Mouse (Mus musculus) embryonic facial prominence, embryonic 15.5 days (tissue): ENCODE measurements around the gene Rsl1d1. TPM values are rescaled to one million over a fixed set of nuclear protein-coding genes. Genes with fewer than 3 reads are reported as not detected.
"Not testable (repeated sequence)": the region's sequence is repeated elsewhere in the genome, so short reads cannot be mapped to it uniquely, and the experiment has no call there.

Source experiments
- ATAC-seq: fragments of 200-750 bp; cut with Nextera tagmentation; 2 replicates; pipeline ENCODE4 v1.8.0; 2017; ENCODE audit warnings: low read depth, moderate TSS enrichment; ENCODE audit not compliant: insufficient number of reproducible peaks, low FRiP score, low TSS enrichment
- H3K27ac ChIP-seq: fragments of 300-500 bp; sonication (generic); replicated peaks from 2 replicates; pipeline ENCODE4 v1.5.1; 2015; ENCODE audit warnings: mild to moderate bottlenecking, inconsistent platforms
- H3K27me3 ChIP-seq: fragments of 300-500 bp; sonication (generic); 2 replicates; pipeline ENCODE4 v1.6.1; 2015; ENCODE audit warnings: inconsistent platforms
- H3K36me3 ChIP-seq: fragments of 300-500 bp; sonication (generic); 2 replicates; pipeline ENCODE4 v1.6.1; 2015; ENCODE audit warnings: mild to moderate bottlenecking, inconsistent platforms
- H3K4me1 ChIP-seq: fragments of 300-500 bp; sonication (generic); 2 replicates; pipeline ENCODE4 v1.6.1; 2015; ENCODE audit warnings: inconsistent platforms
- H3K4me2 ChIP-seq: fragments of 300-500 bp; sonication (generic); replicated peaks from 2 replicates; pipeline ENCODE4 v1.6.1; 2015; ENCODE audit warnings: mild to moderate bottlenecking, inconsistent platforms
- H3K4me3 ChIP-seq: fragments of 300-500 bp; sonication (generic); replicated peaks from 2 replicates; pipeline ENCODE4 v1.5.1; 2015; ENCODE audit warnings: mild to moderate bottlenecking, inconsistent platforms
- H3K9ac ChIP-seq: fragments of 300-500 bp; sonication (generic); 2 replicates; pipeline ENCODE4 v1.6.1; 2015; ENCODE audit warnings: inconsistent platforms
- H3K9me3 ChIP-seq: fragments of 300-500 bp; sonication (generic); replicated peaks from 2 replicates; pipeline ENCODE4 v1.6.1; 2016; ENCODE audit warnings: inconsistent platforms
- WGBS: fragments of 180-500 bp; shearing (Covaris S2); methylation state at CpG from one replicate; pipeline ENCODE4 v1.1.7; 2015; 5-methylcytosine and 5-hydroxymethylcytosine counted together
- microRNA-seq: library from miRNA; unstranded; fragments of <30 nt; microRNA quantifications from one replicate; pipeline ENCODE4, GENCODE M21; 2016; ENCODE audit warnings: borderline number of aligned reads
- polyA plus RNA-seq: library from polyadenylated mRNA; unstranded; fragments of >200 nt; fragmentation: Nextera tagmentation; extraction: Ambion mirVana; gene quantifications from 2 replicates; pipeline ENCODE4 v1.2.1, GENCODE M21; 2015

Gene Rsl1d1
- polyA plus RNA-seq, 1 experiment from 2014 or later: 159 TPM

DNA sequence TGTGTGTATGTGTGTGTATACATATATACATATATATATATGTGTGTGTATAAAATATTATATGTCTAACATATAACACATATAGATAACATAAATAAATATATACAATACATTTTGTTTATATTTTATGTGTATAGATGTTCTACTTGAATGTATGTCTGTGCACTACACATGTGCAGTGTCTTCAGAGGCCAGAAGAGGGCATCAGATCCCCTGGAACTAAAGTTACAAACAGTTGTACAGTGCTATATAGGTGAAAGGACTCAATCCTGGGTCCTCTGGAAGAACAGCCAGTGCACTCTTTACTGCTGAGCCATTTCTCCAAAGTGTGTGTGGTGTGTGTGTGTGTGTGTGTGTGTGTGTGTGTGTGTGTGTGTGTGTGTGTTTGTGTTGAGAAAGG lies 48.6 kb downstream of the Rsl1d1 start:
- Histone ChIP-seq H3K36me3 (peaks cover 70% of the 10 kb centered on the region), H3K27ac (no peak overlapping the region)

DNA sequence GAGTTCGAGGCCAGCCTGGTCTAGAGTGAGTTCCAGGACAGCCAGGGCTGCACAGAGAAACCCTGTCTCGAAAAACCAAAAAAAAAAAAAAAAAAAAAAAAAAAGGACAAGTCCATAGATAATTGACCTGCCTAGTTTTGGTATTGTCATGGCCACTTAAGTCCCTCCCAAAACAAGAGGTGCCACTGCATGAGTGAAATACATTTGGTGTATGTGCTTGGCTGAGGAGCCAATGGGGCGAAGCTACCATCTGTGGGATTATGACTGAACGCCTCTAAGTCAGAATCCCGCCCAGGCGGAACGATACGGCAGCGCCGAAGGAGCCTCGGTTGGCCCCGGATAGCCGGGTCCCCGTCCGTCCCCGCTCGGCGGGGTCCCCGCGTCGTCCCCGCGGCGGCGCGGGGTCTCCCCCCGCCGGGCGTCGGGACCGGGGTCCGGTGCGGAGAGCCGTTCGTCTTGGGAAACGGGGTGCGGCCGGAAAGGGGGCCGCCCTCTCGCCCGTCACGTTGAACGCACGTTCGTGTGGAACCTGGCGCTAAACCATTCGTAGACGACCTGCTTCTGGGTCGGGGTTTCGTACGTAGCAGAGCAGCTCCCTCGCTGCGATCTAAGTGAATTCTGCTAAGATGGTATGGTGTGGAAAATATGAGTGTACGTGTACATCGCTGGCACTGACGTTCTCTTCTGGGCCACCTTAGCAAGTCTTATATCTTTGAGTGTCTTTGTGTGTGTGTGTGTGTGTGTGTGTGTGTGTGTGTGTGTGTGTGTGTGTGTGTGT lies 59.2 kb downstream of the Rsl1d1 start:
- not testable (repeated sequence) for H3K4me1 ChIP-seq, H3K27ac ChIP-seq, H3K9ac ChIP-seq, ATAC-seq, H3K4me2 ChIP-seq, H3K4me3 ChIP-seq, H3K9me3 ChIP-seq, H3K27me3 ChIP-seq
- WGBS: 16% methylated on average over 56 of the region's 56 CpGs
- H3K36me3 ChIP-seq: peaks cover 60% of the 10 kb centered on the region

More for the DNA sequence above, 48.6 kb downstream of the Rsl1d1 start:
- no peak overlapping the region for H3K9ac ChIP-seq
- H3K27me3 ChIP-seq: no peaks in the 10 kb centered on the region
- no peak overlapping the region for H3K4me3 ChIP-seq
- no peaks in the 10 kb centered on the region for H3K4me1 ChIP-seq
- H3K4me2 ChIP-seq: no peak overlapping the region
- no peak for ATAC-seq
- H3K9me3 ChIP-seq: 0 out of 2 replicates have a peak, but pooled peaks cover 3% of the 10 kb centered on the region

Small RNAs within 50 kb of the gene (microRNA-seq; reads per million reads assigned to microRNA genes)
- gene Gm23935: 137 reads per million, percentile 58 among the genes with 10 or more reads in this experiment

Other genes with a start within 250 kb of the Rsl1d1 start
- 43.4 and 44.4 TPM in 2 replicates for gene Snn, start 142.4 kb downstream of the Rsl1d1 start, polyA plus RNA-seq
- gene Litaf, start 137.2 kb downstream of the Rsl1d1 start, polyA plus RNA-seq: 107 and 110 TPM in 2 replicates
- 39.2 and 39.7 TPM in 2 replicates for gene Txndc11, start 68.7 kb downstream of the Rsl1d1 start, polyA plus RNA-seq
- gene Zc3h7a, start 26.9 kb downstream of the Rsl1d1 start, polyA plus RNA-seq: 99.5 and 106 TPM in 2 replicates
- 77.0 and 77.7 TPM in 2 replicates for gene Gspt1, start 51.0 kb upstream of the Rsl1d1 start, polyA plus RNA-seq
- not detected in 2 replicates for gene Tnfrsf17, start 110.5 kb upstream of the Rsl1d1 start, polyA plus RNA-seq
- gene Snx29, start 119.6 kb upstream of the Rsl1d1 start, polyA plus RNA-seq: 14.2 and 15.1 TPM in 2 replicates